Mouse (Mus musculus): ENCODE results near the gene Wfdc18.

GRCm38 (mm10) chr11:83675665-83676064 is 33.1 kb upstream of the Wfdc18 start:
- TF ChIP-seq HCFC1 (IDR thresholded peaks at IDR 0.05; ENCODE audit: borderline replicate concordance, insufficient read depth, low read length) (no peak), CHD2 (IDR thresholded peaks at IDR 0.05; ENCODE audit: low read depth, low read length) (no peak), MAFK (IDR thresholded peaks at IDR 0.05; ENCODE audit: insufficient read depth, low read depth, low read length) (no peak), ZC3H11A (IDR thresholded peaks at IDR 0.05; ENCODE audit: borderline replicate concordance, low read depth, low read length) (no peak)

Data from ES-E14 (cell line).